Mouse (Mus musculus): ENCODE measurements around the gene Olfr1057.
"Not testable (repeated sequence)": the region's sequence is repeated elsewhere in the genome, so short reads cannot be mapped to it uniquely, and the experiment has no call there.

The Olfr1057 gene

DNA sequence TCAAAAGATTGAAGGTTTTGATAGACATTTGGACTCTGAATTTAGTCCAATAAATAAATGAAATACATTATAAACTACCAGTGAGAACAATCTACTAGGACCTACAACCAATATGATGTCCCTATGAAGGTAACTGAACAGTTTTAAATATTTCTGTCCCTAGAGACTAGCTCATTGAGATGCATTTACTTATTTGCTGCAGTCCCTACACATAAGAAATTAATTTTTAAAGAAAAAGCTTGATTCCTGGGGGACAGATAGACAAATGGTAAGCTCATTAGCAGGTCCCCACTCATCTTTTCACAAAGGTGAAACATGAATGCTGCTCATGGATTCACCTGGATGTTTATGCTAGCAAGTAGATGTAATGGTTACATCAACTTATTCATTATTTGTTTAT, at the start of gene Olfr1057:
TSS of gene Olfr1057 (minus strand) at position 101 of the 400 bp plus-strand sequence.
- no peak for DNase-seq

DNA sequence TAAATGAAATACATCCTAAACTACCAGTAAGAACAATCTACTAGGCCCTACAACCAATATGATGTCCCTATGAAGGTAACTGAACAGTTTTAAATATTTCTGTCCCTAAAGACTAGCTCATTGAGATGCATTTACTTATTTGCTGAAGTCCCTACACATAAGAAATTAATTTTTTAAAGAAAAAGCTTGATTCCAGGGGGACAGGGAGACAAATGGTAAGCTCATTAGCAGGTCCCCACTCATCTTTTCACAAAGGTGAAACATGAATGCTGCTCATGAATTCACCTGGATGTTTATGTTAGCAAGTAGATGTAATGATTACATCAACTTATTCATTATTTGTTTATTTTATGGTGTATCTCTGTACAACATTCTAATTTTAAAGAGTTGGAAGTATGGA, 48.5 kb upstream of the Olfr1057 start, which contains the start of gene Olfr1062:
TSS of gene Olfr1062 (minus strand) at position 101 of the 400 bp plus-strand sequence.
- not testable (repeated sequence) for DNase-seq

DNA sequence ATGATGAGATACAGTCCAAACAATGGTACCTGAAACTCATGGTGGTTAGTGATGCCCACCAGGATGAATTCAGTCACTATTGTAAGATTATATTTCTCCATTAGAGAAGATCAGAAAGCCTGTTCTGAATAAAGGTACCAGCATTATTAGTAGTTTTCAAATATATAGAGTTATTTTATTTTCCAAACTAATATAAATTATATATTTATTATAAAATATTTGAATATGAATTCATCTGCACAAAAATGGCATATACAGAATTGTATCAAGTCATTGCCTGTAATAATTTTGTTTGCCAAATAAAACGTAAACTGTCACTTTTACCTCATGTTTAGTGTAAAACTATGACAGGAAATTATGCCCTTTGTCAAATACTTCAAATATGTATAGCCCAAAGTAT, 35.8 kb upstream of the Olfr1057 start, which contains the start of gene Olfr1061:
TSS of gene Olfr1061 (minus strand) at position 101 of the 400 bp plus-strand sequence.
- DNase-seq: no peak

DNA sequence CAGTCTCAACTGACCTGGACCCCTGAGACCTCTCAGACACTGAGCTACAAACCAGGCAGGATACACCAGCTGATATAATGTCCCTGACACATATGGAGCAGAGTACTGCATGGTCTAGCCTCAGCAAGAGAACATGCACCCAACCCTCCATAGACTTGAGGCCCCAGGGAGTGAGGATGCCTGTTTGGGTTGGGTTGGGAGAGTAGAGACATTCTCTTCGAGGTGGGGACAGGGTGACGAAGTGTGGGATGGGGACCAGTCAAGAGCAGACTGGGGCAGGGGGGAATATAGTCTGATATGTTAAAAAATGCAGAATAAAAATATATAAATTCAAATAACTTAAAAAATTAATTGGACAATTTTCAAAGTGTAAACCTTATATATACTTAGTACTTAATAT, 16.9 kb upstream of the Olfr1057 start:
- DNase-seq: no peak

DNA sequence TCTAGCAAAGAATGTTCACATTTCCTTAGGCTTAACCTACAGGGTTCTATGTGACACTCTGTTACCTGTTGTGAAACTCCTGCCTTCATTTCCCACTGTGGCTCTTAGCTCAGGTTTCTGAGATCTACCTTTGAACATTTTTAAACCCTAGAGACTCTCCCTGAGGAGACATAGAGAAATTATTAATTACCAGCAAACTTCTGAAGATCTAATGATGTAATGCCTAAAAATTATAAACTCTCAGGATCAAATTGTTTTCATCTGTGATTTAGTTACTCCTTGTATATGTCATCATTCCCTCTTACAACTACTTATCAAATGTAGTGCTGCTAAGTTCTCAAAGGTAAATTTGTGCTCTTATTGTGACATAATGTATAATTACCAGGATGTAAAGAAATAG, 10.3 kb upstream of the Olfr1057 start, which contains the start of gene Olfr1058:
TSS of gene Olfr1058 (minus strand) at position 101 of the 400 bp plus-strand sequence.
- DNase-seq: not testable (repeated sequence)

DNA sequence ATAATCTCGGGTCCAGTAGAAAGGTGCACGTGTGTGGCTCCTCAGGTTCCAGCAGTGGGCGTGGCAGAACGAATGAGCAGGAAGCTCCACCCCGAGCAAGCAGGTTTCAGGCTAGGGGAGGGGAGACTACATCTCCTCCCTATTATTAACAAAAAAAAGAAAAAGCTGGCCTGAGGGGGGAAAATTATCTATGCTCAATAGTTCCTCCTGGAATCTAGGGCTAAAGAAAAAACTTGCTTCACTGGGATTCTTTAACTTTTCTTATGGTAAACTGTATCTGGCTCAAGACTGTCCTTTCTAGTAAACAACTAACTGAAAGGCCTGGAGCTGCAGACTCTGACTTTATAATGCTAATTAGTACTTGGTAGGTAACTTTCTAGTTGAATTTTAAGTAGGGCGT, 11.9 kb downstream of the Olfr1057 start:
- DNase-seq: not testable (repeated sequence)

DNA sequence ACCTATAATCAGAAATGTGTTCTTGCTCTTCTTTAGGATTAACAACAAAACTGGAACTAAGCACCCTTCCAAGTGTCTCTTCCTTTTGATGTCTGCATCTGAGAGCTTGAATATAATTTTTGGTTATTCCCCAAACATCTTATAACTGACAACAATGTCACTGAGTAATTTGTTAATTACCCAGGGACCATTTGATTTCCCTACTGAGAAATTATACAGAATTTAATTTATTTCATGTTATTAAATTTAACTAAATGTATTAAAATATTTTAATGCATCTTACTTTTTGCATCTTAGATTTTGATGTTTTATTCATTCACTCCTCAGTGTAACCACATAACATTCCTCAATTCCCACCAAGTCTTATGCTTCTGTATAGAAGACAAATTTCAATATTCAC, 15.8 kb downstream of the Olfr1057 start, which contains the start of gene Olfr1056:
TSS of gene Olfr1056 (minus strand) at position 101 of the 400 bp plus-strand sequence.
- DNase-seq: no peak

DNA sequence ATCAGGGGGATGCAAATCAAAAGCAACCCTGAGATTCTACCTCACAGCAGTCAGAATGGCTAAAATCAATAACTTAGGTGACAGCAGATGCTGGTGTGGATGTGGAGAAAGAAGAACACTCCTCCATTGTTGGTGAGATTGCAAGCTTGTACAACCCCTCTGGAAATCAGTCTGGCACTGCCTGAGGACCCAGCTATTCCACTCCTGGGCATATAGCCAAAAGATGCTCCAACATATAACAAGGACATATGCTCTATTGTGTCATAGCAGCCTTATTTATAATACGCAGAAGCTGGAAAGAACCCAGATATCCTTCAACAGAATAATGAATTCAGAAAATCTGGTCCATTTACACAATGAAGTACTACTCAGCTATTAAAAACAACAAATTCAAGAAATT, 26.4 kb downstream of the Olfr1057 start:
- DNase-seq: not testable (repeated sequence)

DNA sequence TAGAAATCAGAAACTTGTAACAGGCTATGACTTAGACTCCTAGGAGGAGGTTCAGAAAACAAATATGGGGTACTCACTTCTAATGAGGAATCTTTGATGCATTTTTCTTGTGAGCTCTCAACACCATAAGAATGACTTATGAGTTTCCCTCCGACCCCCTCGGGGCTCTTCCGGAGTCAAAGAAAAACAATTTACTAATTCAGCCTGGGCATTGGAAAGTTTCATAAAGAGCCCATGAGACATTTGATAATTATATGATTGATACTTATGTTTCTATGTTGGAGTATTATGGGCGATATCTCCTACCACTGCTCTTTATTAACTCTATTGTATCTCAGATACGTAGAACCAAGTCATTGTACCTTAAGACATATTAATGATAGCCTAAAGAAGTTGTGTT, 28.0 kb downstream of the Olfr1057 start, which contains the start of gene Olfr1055:
TSS of gene Olfr1055 (minus strand) at position 101 of the 400 bp plus-strand sequence.
- no peak for DNase-seq

DNA sequence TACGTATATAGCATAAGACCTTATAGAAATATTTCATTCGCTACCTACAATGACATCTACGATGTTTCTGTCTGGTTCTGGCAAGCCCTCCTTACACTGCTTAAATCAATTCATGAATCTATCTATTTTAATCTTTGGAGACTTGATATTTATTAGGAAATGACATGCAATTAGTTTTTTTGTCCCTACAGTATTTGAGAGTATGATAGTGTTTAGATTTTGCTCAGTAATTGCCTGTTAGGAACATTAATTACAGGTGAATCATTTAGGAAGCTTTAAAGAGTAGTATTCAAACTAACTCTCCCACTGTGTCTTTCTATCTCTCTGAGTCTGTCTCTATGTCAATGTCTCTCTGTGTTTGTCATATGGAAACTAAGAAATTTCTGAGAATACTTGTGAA, 42.9 kb downstream of the Olfr1057 start, which contains the start of gene Olfr1054:
TSS of gene Olfr1054 (minus strand) at position 101 of the 400 bp plus-strand sequence.
- DNase-seq: no peak
